Mouse (Mus musculus) CH12.LX (cell line): Measurements from ENCODE around the gene Tmem268. TPM values are rescaled to one million over a fixed set of nuclear protein-coding genes. Genes with fewer than 3 reads are reported as not detected.

Experiments used
- DNase-seq: peaks from one replicate; pipeline ENCODE4 v3.0.0-alpha.2; 2013; ENCODE audit errors: extremely low read depth
- H3K27ac ChIP-seq: 2 replicates; pipeline ENCODE4 v1.5.1; 2012; ENCODE audit warnings: low read depth, mild to moderate bottlenecking, control low read depth, moderate library complexity; ENCODE audit not compliant: insufficient read depth
- H3K27me3 ChIP-seq: replicated peaks from 2 replicates; pipeline ENCODE3; 2012; ENCODE audit warnings: inconsistent platforms
- H3K36me3 ChIP-seq, 2 experiments: replicated peaks in 1 of 2; 2 replicates each; pipeline versions ENCODE3 to v1.6.1; 2012; ENCODE audit warnings: inconsistent platforms in 1 of 2, low read length in 1 of 2, mild to moderate bottlenecking in 1 of 2, mixed read lengths in 1 of 2, moderate library complexity in 1 of 2; ENCODE audit not compliant: control insufficient read depth in 1 of 2, insufficient read depth in 1 of 2
- H3K4me1 ChIP-seq, 2 experiments: 2 replicates each; pipeline ENCODE4 v1.6.1; 2012; ENCODE audit warnings: inconsistent platforms in 1 of 2, moderate library complexity in 1 of 2; ENCODE audit not compliant: insufficient read depth in 2 of 2, control insufficient read depth in 1 of 2
- H3K4me2 ChIP-seq: 2 replicates; pipeline ENCODE4 v1.6.1; 2012; ENCODE audit warnings: low read depth, mild to moderate bottlenecking, control low read depth; ENCODE audit not compliant: poor library complexity, insufficient read depth, severe bottlenecking
- H3K4me3 ChIP-seq, 3 experiments: fragments of 150-350 bp in 1 of 3; sonication (generic) in 1 of 3; replicated peaks in 1 of 3; 2 replicates each; pipeline versions ENCODE3 to v1.5.1; 2011 to 2012; ENCODE audit warnings: low read depth in 2 of 3, low read length in 2 of 3, mild to moderate bottlenecking in 2 of 3, moderate library complexity in 2 of 3, control low read depth in 1 of 3, improper control_type of control experiment in 1 of 3, inconsistent platforms in 1 of 3, mixed read lengths in 1 of 3; ENCODE audit not compliant: poor library complexity in 1 of 3
- H3K79me2 ChIP-seq: replicated peaks from 2 replicates; pipeline ENCODE4 v1.6.1; 2012; ENCODE audit warnings: mild to moderate bottlenecking, moderate library complexity; ENCODE audit not compliant: control insufficient read depth, poor library complexity, insufficient read depth, severe bottlenecking; ENCODE audit errors: extremely low read depth
- H3K9ac ChIP-seq: 2 replicates; pipeline ENCODE4 v1.6.1; 2012; ENCODE audit warnings: low read depth, mild to moderate bottlenecking, control low read depth, moderate library complexity; ENCODE audit not compliant: insufficient read depth
- H3K9me3 ChIP-seq: replicated peaks from 2 replicates; pipeline ENCODE3; 2012; ENCODE audit warnings: low read length, inconsistent platforms, mixed read lengths
- BHLHE40 ChIP-seq: IDR thresholded peaks from 2 replicates; pipeline ENCODE4 v1.6.1; 2011; ENCODE audit warnings: mild to moderate bottlenecking, low read depth, low read length, improper control_type of control experiment
- CHD2 ChIP-seq: IDR thresholded peaks from 2 replicates; pipeline ENCODE4 v1.6.1; 2011; ENCODE audit warnings: low read length, improper control_type of control experiment
- CTCF ChIP-seq, 2 experiments: IDR thresholded peaks in 1 of 2; conservative IDR thresholded peaks in 1 of 2; 2 replicates each; pipeline ENCODE4 v1.5.1; 2011 to 2012; ENCODE audit warnings: low read depth in 2 of 2, low read length in 2 of 2, improper control_type of control experiment in 1 of 2, inconsistent platforms in 1 of 2, mild to moderate bottlenecking in 1 of 2, moderate library complexity in 1 of 2
- ELF1 ChIP-seq: IDR thresholded peaks from 2 replicates; pipeline ENCODE4 v1.6.1; 2014; ENCODE audit warnings: low read depth, mild to moderate bottlenecking, inconsistent platforms, low read length, improper control_type of control experiment
- HCFC1 ChIP-seq: IDR thresholded peaks from 2 replicates; pipeline ENCODE4 v1.6.1; 2012; ENCODE audit warnings: low read depth, mild to moderate bottlenecking, inconsistent platforms, low read length, improper control_type of control experiment
- JUN ChIP-seq: IDR thresholded peaks from 2 replicates; pipeline ENCODE4 v1.6.1; 2011; ENCODE audit warnings: low read depth, mild to moderate bottlenecking, low read length, improper control_type of control experiment, moderate library complexity; ENCODE audit not compliant: insufficient read depth
- JUND ChIP-seq: conservative IDR thresholded peaks from 2 replicates; pipeline ENCODE4 v1.6.1; 2011; ENCODE audit warnings: low read depth, low read length, improper control_type of control experiment
- KAT2A ChIP-seq: IDR thresholded peaks from 2 replicates; pipeline ENCODE4 v1.6.1; 2012; ENCODE audit warnings: low read length, improper control_type of control experiment, inconsistent platforms; ENCODE audit not compliant: insufficient replicate concordance
- MAFK ChIP-seq: IDR thresholded peaks from 2 replicates; pipeline ENCODE4 v1.6.1; 2011; ENCODE audit warnings: low read length, improper control_type of control experiment; ENCODE audit not compliant: insufficient replicate concordance
- MAX ChIP-seq: IDR thresholded peaks from 2 replicates; pipeline ENCODE4 v1.6.1; 2011; ENCODE audit warnings: low read length, improper control_type of control experiment
- MAZ ChIP-seq: IDR thresholded peaks from 2 replicates; pipeline ENCODE4 v1.6.1; 2012; ENCODE audit warnings: low read depth, mild to moderate bottlenecking, inconsistent platforms, low read length, improper control_type of control experiment, moderate library complexity
- MEF2A ChIP-seq: IDR thresholded peaks from 2 replicates; pipeline ENCODE4 v1.6.1; 2014; ENCODE audit warnings: low read depth, mild to moderate bottlenecking, inconsistent platforms, low read length, improper control_type of control experiment, borderline replicate concordance
- MXI1 ChIP-seq: IDR thresholded peaks from 2 replicates; pipeline ENCODE4 v1.6.1; 2011; ENCODE audit warnings: mild to moderate bottlenecking, low read depth, low read length, improper control_type of control experiment
- MYC ChIP-seq: IDR thresholded peaks from 2 replicates; pipeline ENCODE4 v1.6.1; 2011; ENCODE audit warnings: low read depth, mild to moderate bottlenecking, improper control_type of control experiment, low read length
- NELFE ChIP-seq: IDR thresholded peaks from 2 replicates; pipeline ENCODE4 v1.6.1; 2011; ENCODE audit warnings: low read depth, low read length, improper control_type of control experiment
- POLR2A ChIP-seq: IDR thresholded peaks from 2 replicates; pipeline ENCODE4 v1.6.1; 2011; ENCODE audit warnings: low read depth, mild to moderate bottlenecking, improper control_type of control experiment, low read length
- RCOR1 ChIP-seq: conservative IDR thresholded peaks from 2 replicates; pipeline ENCODE4 v1.6.1; 2012; ENCODE audit warnings: low read depth, mild to moderate bottlenecking, inconsistent platforms, low read length, improper control_type of control experiment
- SIN3A ChIP-seq: IDR thresholded peaks from 2 replicates; pipeline ENCODE4 v1.6.1; 2012; ENCODE audit warnings: low read length, improper control_type of control experiment, inconsistent platforms
- SMC3 ChIP-seq: IDR thresholded peaks from 2 replicates; pipeline ENCODE4 v1.6.1; 2011; ENCODE audit warnings: low read depth, low read length, improper control_type of control experiment
- TBP ChIP-seq: conservative IDR thresholded peaks from 2 replicates; pipeline ENCODE4 v1.6.1; 2011; ENCODE audit warnings: low read depth, low read length, improper control_type of control experiment
- TCF12 ChIP-seq: IDR thresholded peaks from 2 replicates; pipeline ENCODE4 v1.6.1; 2014; ENCODE audit warnings: low read depth, mild to moderate bottlenecking, inconsistent platforms, low read length, improper control_type of control experiment
- UBTF ChIP-seq: IDR thresholded peaks from 2 replicates; pipeline ENCODE4 v1.6.1; 2012; ENCODE audit warnings: low read depth, mild to moderate bottlenecking, inconsistent platforms, low read length, improper control_type of control experiment, moderate library complexity
- USF1 ChIP-seq: IDR thresholded peaks from 2 replicates; pipeline ENCODE4 v1.6.1; 2014; ENCODE audit warnings: low read depth, mild to moderate bottlenecking, inconsistent platforms, low read length, improper control_type of control experiment
- USF2 ChIP-seq: conservative IDR thresholded peaks from 2 replicates; pipeline ENCODE4 v1.6.1; 2011; ENCODE audit warnings: low read depth, low read length, improper control_type of control experiment
- ZC3H11A ChIP-seq: IDR thresholded peaks from 2 replicates; pipeline ENCODE4 v1.6.1; 2012; ENCODE audit warnings: low read depth, mild to moderate bottlenecking, inconsistent platforms, low read length, improper control_type of control experiment
- ZKSCAN1 ChIP-seq: IDR thresholded peaks from 2 replicates; pipeline ENCODE4 v1.6.1; 2012; ENCODE audit warnings: low read depth, inconsistent platforms, low read length, improper control_type of control experiment, borderline replicate concordance
- dilution Hi-C: fragments of 300-500 bp; cut with MboI; formaldehyde crosslinking; loops from 2 replicates; pipeline ENCODE4 v1.14.3; 2020; ENCODE audit warnings: low sequenced_read_pairs; ENCODE audit not compliant: extremely low pct_unique_long_range_greater_than_20kb, extremely low pct_ligation_motif_present
- in situ Hi-C: fragments of 300-500 bp; cut with MboI; formaldehyde crosslinking; loops from 3 replicates; pipeline ENCODE4 v1.14.3; 2019; ENCODE audit warnings: low sequenced_read_pairs, low pct_ligation_motif_present, low pct_unique_long_range_greater_than_20kb, mixed read lengths
- polyA plus RNA-seq: library from polyadenylated mRNA; unstranded; fragments of >175 nt; gene quantifications from 2 replicates; pipeline ENCODE4 v1.2.1, GENCODE M21; 2012; ENCODE audit warnings: low read depth; ENCODE audit not compliant: insufficient read length
- total RNA-seq, 2 experiments: library from RNA; depleted of rRNA; stranded (reverse); fragments of 300-350 nt in 1 of 2; fragments of >200 nt in 1 of 2; gene quantifications; 2 replicates each; pipeline ENCODE4 v1.2.3; 2012 to 2014

Tmem268 gene
- total and polyA plus RNA-seq, 3 experiments: 8.3 to 11.1 (median 9.4) TPM

GRCm38 (mm10) chr4:63554616-63555015 lies 4.0 kb upstream of the Tmem268 start:
- no peak overlapping the region for H3K27ac ChIP-seq
- no peak for TF ChIP-seq MYC
- no peak for TF ChIP-seq HCFC1
- TF ChIP-seq UBTF: no peak
- TF ChIP-seq MAZ: no peak
- no peak for TF ChIP-seq MAX
- no peak for TF ChIP-seq TCF12
- TF ChIP-seq MEF2A: no peak
- TF ChIP-seq JUN: no peak
- no peak for TF ChIP-seq SIN3A
- no peak for TF ChIP-seq KAT2A
- TF ChIP-seq POLR2A: no peak
- no peak for TF ChIP-seq ZKSCAN1
- no peak for TF ChIP-seq RCOR1
- TF ChIP-seq NELFE: no peak
- no peak for TF ChIP-seq USF2
- TF ChIP-seq, all 38 proteins: peak for 0
- H3K27me3 ChIP-seq: no peaks in the 10 kb centered on the region
- H3K9ac ChIP-seq: no peak overlapping the region
- no peaks in the 10 kb centered on the region for H3K79me2 ChIP-seq
- no peaks in the 10 kb centered on the region for H3K9me3 ChIP-seq
- H3K4me1 ChIP-seq: peaks cover 10 to 31% of the 10 kb centered on the region in 2 experiments
- dilution Hi-C loops: no loop called here
- no peak overlapping the region for H3K4me3 ChIP-seq
- no peak overlapping the region for H3K4me2 ChIP-seq
- peaks cover 29 to 50% of the 10 kb centered on the region in 2 experiments for H3K36me3 ChIP-seq
- in situ Hi-C loops: loop anchor here (25.0 kb wide), 1 partner anchor 342 kb away; the partner anchor contains the start of gene Col27a1
- no peak for DNase-seq

DNA sequence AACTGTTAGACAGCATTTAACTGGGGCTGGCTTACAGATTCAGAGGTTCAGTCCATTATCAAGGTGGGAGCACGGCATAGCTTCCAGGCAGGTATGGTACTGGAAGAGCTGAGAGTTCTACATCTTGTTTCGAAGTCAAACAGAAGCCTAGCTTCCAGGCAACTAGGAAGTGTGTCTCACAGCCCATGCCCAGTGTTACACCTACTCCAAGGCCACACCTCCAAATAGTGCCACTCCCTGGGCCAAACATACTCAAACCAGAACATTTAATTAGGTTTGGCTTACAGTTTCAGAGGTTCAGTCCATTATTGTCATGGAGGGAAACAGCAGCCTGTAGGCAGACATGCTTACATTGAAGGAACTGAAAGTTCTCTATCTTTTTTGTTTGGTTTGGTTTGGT lies 3.5 kb upstream of the Tmem268 start:
- peaks cover 15 to 36% of the 10 kb centered on the region in 2 experiments for H3K4me1 ChIP-seq
- H3K27me3 ChIP-seq: no peaks in the 10 kb centered on the region
- no peak overlapping the region for H3K27ac ChIP-seq
- dilution Hi-C loops: no loop called here
- H3K9me3 ChIP-seq: no peaks in the 10 kb centered on the region
- in situ Hi-C loops: loop anchor here (25.0 kb wide), 1 partner anchor 343 kb away; the partner anchor contains the start of gene Col27a1
- no peaks in the 10 kb centered on the region for H3K79me2 ChIP-seq
- no peak overlapping the region for H3K4me2 ChIP-seq
- no peak overlapping the region for H3K9ac ChIP-seq
- H3K4me3 ChIP-seq: no peak overlapping the region
- DNase-seq: no peak
- H3K36me3 ChIP-seq: peaks cover 26 to 48% of the 10 kb centered on the region in 2 experiments
- TF ChIP-seq MAX: no peak
- TF ChIP-seq ELF1: no peak
- TF ChIP-seq JUN: no peak
- TF ChIP-seq MAFK: no peak
- TF ChIP-seq CHD2: no peak
- no peak for TF ChIP-seq MXI1
- no peak for TF ChIP-seq ZC3H11A
- no peak for TF ChIP-seq MEF2A
- TF ChIP-seq TBP: no peak
- TF ChIP-seq POLR2A: no peak
- TF ChIP-seq CTCF (conservative IDR thresholded peaks at IDR 0.05 in 1 of 2, IDR thresholded peaks at IDR 0.05 in 1 of 2; ENCODE audit: low read depth in 2 of 2, low read length in 2 of 2): no peak
- TF ChIP-seq JUND: no peak
- no peak for TF ChIP-seq KAT2A
- no peak for TF ChIP-seq SMC3
- no peak for TF ChIP-seq USF1
- TF ChIP-seq BHLHE40: no peak
- no peak for TF ChIP-seq USF2
